Mouse (Mus musculus): ENCODE results near the gene Hoxa10. TPM values are rescaled to one million over a fixed set of nuclear protein-coding genes. Genes with fewer than 3 reads are reported as not detected.

Gene Hoxa10
- polyA plus RNA-seq, 1 experiment: not detected

GRCm38 (mm10) chr6:52185834-52186233, 54.8 kb downstream of the Hoxa10 start:
- 7% methylated on average over 3 of the region's 3 CpGs for WGBS
- TF ChIP-seq POLR2A (IDR thresholded peaks at IDR 0.05; ENCODE audit: insufficient read depth, low read depth, low read length) (no peak), CTCF (IDR thresholded peaks at IDR 0.05; ENCODE audit: insufficient read depth, low read depth, low read length) (no peak)
- Histone ChIP-seq H3K4me3 (ENCODE audit: insufficient read depth, low read depth, low read length) (no peak overlapping the region), H3K4me1 (ENCODE audit: control insufficient read depth, insufficient read depth, low read length) (no peaks in the 10 kb centered on the region), H3K27ac (ENCODE audit: insufficient read depth, low read depth, low read length) (no peak overlapping the region)

GRCm38 (mm10) chr6:52185222-52185621, 55.4 kb downstream of the Hoxa10 start:
- WGBS: 3% methylated on average over 19 of the region's 19 CpGs
- Histone ChIP-seq H3K27ac (ENCODE audit: insufficient read depth, low read depth, low read length) (no peak overlapping the region), H3K4me1 (ENCODE audit: control insufficient read depth, insufficient read depth, low read length) (no peaks in the 10 kb centered on the region), H3K4me3 (ENCODE audit: insufficient read depth, low read depth, low read length) (no peak overlapping the region)
- TF ChIP-seq CTCF (IDR thresholded peaks at IDR 0.05; ENCODE audit: insufficient read depth, low read depth, low read length) (no peak), POLR2A (IDR thresholded peaks at IDR 0.05; ENCODE audit: insufficient read depth, low read depth, low read length) (no peak)

- no peak overlapping the region for H3K27ac ChIP-seq (ENCODE audit: insufficient read depth, low read depth, low read length)
- H3K4me3 ChIP-seq (ENCODE audit: insufficient read depth, low read depth, low read length): no peak overlapping the region
- WGBS: 3% methylated on average over 6 of the region's 6 CpGs
- H3K4me1 ChIP-seq (ENCODE audit: control insufficient read depth, insufficient read depth, low read length): no peaks in the 10 kb centered on the region
- TF ChIP-seq POLR2A (IDR thresholded peaks at IDR 0.05; ENCODE audit: insufficient read depth, low read depth, low read length) (no peak), CTCF (IDR thresholded peaks at IDR 0.05; ENCODE audit: insufficient read depth, low read depth, low read length) (no peak)
Observed at GRCm38 (mm10) chr6:52184668-52185067, 56.0 kb downstream of the Hoxa10 start.

DNA sequence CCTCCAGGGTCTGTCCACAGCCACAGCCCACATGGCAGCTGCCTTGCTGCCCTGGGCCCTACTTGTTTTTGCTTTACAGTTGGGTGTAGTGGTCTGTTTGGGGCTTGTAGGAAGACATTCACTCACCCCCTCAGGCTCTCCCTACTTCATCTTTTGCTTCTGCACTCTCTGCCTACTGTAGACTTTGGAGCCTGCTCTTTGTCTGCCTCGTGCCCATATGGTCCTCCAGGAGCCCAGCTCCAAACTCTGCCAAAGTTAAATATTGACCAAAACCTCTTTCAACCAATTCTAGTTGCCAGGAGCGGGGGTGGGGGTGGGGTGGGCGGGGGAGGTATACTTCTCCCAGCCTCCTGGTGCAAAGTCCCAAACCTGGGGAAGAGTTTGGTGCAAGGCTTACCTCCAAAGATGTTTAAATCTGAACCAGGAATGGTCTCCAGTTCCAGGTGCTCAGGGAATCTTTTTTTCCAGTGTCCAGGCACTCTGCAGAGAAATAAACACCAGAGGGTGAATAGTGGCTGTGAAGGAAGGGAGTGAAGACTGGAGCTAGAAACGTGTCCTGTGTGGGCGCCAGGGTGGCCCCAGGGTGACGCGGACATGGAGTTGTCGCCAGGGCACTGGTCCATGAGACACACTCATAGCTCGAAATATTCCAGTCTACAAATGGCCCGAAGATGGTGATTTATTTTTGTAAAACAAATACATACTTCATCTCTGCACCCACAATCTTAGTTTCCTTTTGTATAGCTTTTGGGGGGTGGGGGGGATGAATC, 57.2 kb downstream of the Hoxa10 start:
- 7% methylated on average over 10 of the region's 10 CpGs for WGBS
- H3K27ac ChIP-seq (ENCODE audit: insufficient read depth, low read depth, low read length): no peak overlapping the region
- H3K4me3 ChIP-seq (ENCODE audit: insufficient read depth, low read depth, low read length): no peak overlapping the region
- TF ChIP-seq POLR2A (IDR thresholded peaks at IDR 0.05; ENCODE audit: insufficient read depth, low read depth, low read length) (no peak), CTCF (IDR thresholded peaks at IDR 0.05; ENCODE audit: insufficient read depth, low read depth, low read length) (no peak)
- H3K4me1 ChIP-seq (ENCODE audit: control insufficient read depth, insufficient read depth, low read length): no peaks in the 10 kb centered on the region

GRCm38 (mm10) chr6:52182793-52183192, 57.9 kb downstream of the Hoxa10 start:
- no peak for TF ChIP-seq POLR2A (IDR thresholded peaks at IDR 0.05; ENCODE audit: insufficient read depth, low read depth, low read length)
- TF ChIP-seq CTCF (IDR thresholded peaks at IDR 0.05; ENCODE audit: insufficient read depth, low read depth, low read length): no peak
- 21% methylated on average over 1 of the region's 1 CpGs for WGBS
- H3K4me1 ChIP-seq (ENCODE audit: control insufficient read depth, insufficient read depth, low read length): no peaks in the 10 kb centered on the region
- H3K27ac ChIP-seq (ENCODE audit: insufficient read depth, low read depth, low read length): no peak overlapping the region
- no peak overlapping the region for H3K4me3 ChIP-seq (ENCODE audit: insufficient read depth, low read depth, low read length)

DNA sequence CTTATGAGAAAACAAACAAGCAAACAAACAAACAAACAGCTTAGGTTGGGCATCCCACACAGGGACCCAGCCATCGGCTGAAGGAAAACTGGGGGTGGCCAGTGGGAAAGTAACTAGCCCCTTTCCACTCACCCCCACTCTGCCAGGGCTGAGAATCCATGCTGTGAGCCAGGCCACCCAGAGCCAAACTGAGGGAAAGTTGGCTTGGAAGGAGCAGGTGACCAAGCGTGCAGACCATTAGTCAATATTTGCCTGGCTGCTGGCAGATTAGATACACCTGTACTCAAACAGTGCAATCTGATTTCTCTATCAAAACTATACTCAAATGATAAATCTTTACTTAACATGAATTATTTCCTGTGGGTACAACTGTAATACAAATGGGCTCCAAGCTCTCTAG, 58.6 kb downstream of the Hoxa10 start:
- TF ChIP-seq CTCF (IDR thresholded peaks at IDR 0.05; ENCODE audit: insufficient read depth, low read depth, low read length) (no peak), POLR2A (IDR thresholded peaks at IDR 0.05; ENCODE audit: insufficient read depth, low read depth, low read length) (no peak)
- 21% methylated on average over 2 of the region's 2 CpGs for WGBS
- H3K4me1 ChIP-seq (ENCODE audit: control insufficient read depth, insufficient read depth, low read length): no peaks in the 10 kb centered on the region

More for the DNA sequence above, 58.6 kb downstream of the Hoxa10 start:
- no peak overlapping the region for H3K4me3 ChIP-seq (ENCODE audit: insufficient read depth, low read depth, low read length)
- no peak overlapping the region for H3K27ac ChIP-seq (ENCODE audit: insufficient read depth, low read depth, low read length)

Other genes starting within 250 kb of the Hoxa10 start
- not detected in 2 replicates for gene Skap2, start 228.3 kb downstream of the Hoxa10 start, polyA plus RNA-seq (2012; ENCODE audit: insufficient read depth, insufficient read length, low replicate concordance, missing spikeins)
- gene Hoxa1, start 82.5 kb downstream of the Hoxa10 start, polyA plus RNA-seq (2012; ENCODE audit: insufficient read depth, insufficient read length, low replicate concordance, missing spikeins): not detected in 2 replicates
- not detected in 2 replicates for gene Hoxa2, start 76.0 kb downstream of the Hoxa10 start, polyA plus RNA-seq (2012; ENCODE audit: insufficient read depth, insufficient read length, low replicate concordance, missing spikeins)
- gene 5730596B20Rik, start 63.4 kb downstream of the Hoxa10 start, polyA plus RNA-seq (2012; ENCODE audit: insufficient read depth, insufficient read length, low replicate concordance, missing spikeins): not detected in 2 replicates
- not detected in 2 replicates for gene Hoxa4, start 49.1 kb downstream of the Hoxa10 start, polyA plus RNA-seq (2012; ENCODE audit: insufficient read depth, insufficient read length, low replicate concordance, missing spikeins)
- not detected in 2 replicates for gene Hoxa5, start 36.3 kb downstream of the Hoxa10 start, polyA plus RNA-seq (2012; ENCODE audit: insufficient read depth, insufficient read length, low replicate concordance, missing spikeins)
- gene Hoxa6, start 32.1 kb downstream of the Hoxa10 start, polyA plus RNA-seq (2012; ENCODE audit: insufficient read depth, insufficient read length, low replicate concordance, missing spikeins): not detected in 2 replicates
- not detected in 2 replicates for gene Hoxa3, start 27.5 kb downstream of the Hoxa10 start, polyA plus RNA-seq (2012; ENCODE audit: insufficient read depth, insufficient read length, low replicate concordance, missing spikeins)
- not detected in 2 replicates for gene Gm28308, start 27.5 kb downstream of the Hoxa10 start, polyA plus RNA-seq (2012; ENCODE audit: insufficient read depth, insufficient read length, low replicate concordance, missing spikeins)
- not detected in 2 replicates for gene Hoxa7, start 19.0 kb downstream of the Hoxa10 start, polyA plus RNA-seq (2012; ENCODE audit: insufficient read depth, insufficient read length, low replicate concordance, missing spikeins)
- not detected in 2 replicates for gene Hoxa9, start 9.8 kb downstream of the Hoxa10 start, polyA plus RNA-seq (2012; ENCODE audit: insufficient read depth, insufficient read length, low replicate concordance, missing spikeins)
- gene Hoxa11, start 5.0 kb upstream of the Hoxa10 start, polyA plus RNA-seq (2012; ENCODE audit: insufficient read depth, insufficient read length, low replicate concordance, missing spikeins): not detected in 2 replicates
- not detected in 2 replicates for gene Hoxa13, start 20.0 kb upstream of the Hoxa10 start, polyA plus RNA-seq (2012; ENCODE audit: insufficient read depth, insufficient read length, low replicate concordance, missing spikeins)
- gene Evx1, start 72.6 kb upstream of the Hoxa10 start, polyA plus RNA-seq (2012; ENCODE audit: insufficient read depth, insufficient read length, low replicate concordance, missing spikeins): not detected in 2 replicates

Measured in olfactory bulb, adult 2 months (tissue).